Mouse (Mus musculus): ENCODE measurements around the gene Ftl1-ps1. TPM values are rescaled to one million over a fixed set of nuclear protein-coding genes. Genes with fewer than 3 reads are reported as not detected.

The Ftl1-ps1 gene
- polyA plus RNA-seq, 1 experiment from 2014 or later, result 115 TPM

- H3K4me3 ChIP-seq, result no peak overlapping the region
- H3K27me3 ChIP-seq, result no peaks in the 10 kb centered on the region
- H3K9me3 ChIP-seq (replicated peaks), result peaks cover 35% of the 10 kb centered on the region
Measured at GRCm38 (mm10) chr13:74439895-74440294, 40.4 kb downstream of the Ftl1-ps1 start.

More at GRCm38 (mm10) chr13:74439895-74440294, 40.4 kb downstream of the Ftl1-ps1 start:
- Histone ChIP-seq H3K9ac (no peak overlapping the region), H3K4me1 (no peaks in the 10 kb centered on the region), H3K4me2 (0 out of 2 replicates have a peak overlapping the region, but pooled peaks have one; percentile 17), H3K27ac (no peak overlapping the region), H3K36me3 (ENCODE audit: poor library complexity, severe bottlenecking) (peaks cover 22% of the 10 kb centered on the region)
- ATAC-seq, result no peak
- 26% methylated on average over 19 of the region's 19 CpGs for WGBS

MicroRNAs within 50 kb of the gene (microRNA counts, 519-probe panel; counts per million panel counts)
- 177 counts per million, percentile 53 among the panel's probes with 10 or more counts for microRNA mmu-miR-692

Small RNA genes within 50 kb of the gene (microRNA-seq; reads per million reads assigned to microRNA genes)
- not detected for gene Mir692-3

Other genes with a start within 250 kb of the Ftl1-ps1 start
- 103 and 110 TPM in 2 replicates for gene Exoc3, start 191.0 kb upstream of the Ftl1-ps1 start, polyA plus RNA-seq (2015; fragmentation: Nextera tagmentation; extraction: Ambion mirVana)
- 0.71 and 0.91 TPM in 2 replicates for gene Ahrr, start 107.4 kb upstream of the Ftl1-ps1 start, polyA plus RNA-seq (2015; fragmentation: Nextera tagmentation; extraction: Ambion mirVana)
- gene Pdcd6, start 82.1 kb upstream of the Ftl1-ps1 start, polyA plus RNA-seq (2015; fragmentation: Nextera tagmentation; extraction: Ambion mirVana), result 129 and 132 TPM in 2 replicates
- 228 and 243 TPM in 2 replicates for gene Sdha, start 49.4 kb upstream of the Ftl1-ps1 start, polyA plus RNA-seq (2015; fragmentation: Nextera tagmentation; extraction: Ambion mirVana)
- gene Ccdc127, start 49.4 kb upstream of the Ftl1-ps1 start, polyA plus RNA-seq (2015; fragmentation: Nextera tagmentation; extraction: Ambion mirVana), result 51.0 and 52.2 TPM in 2 replicates
- not detected in 2 replicates for gene Lrrc14b, start 35.7 kb upstream of the Ftl1-ps1 start, polyA plus RNA-seq (2015; fragmentation: Nextera tagmentation; extraction: Ambion mirVana)
- 3.7 TPM in 2 replicates for gene Zfp72, start 8.9 kb upstream of the Ftl1-ps1 start, polyA plus RNA-seq (2015; fragmentation: Nextera tagmentation; extraction: Ambion mirVana)
- gene Zfp825, start 94.3 kb downstream of the Ftl1-ps1 start, polyA plus RNA-seq (2015; fragmentation: Nextera tagmentation; extraction: Ambion mirVana), result 18.6 and 19.9 TPM in 2 replicates
- gene Erap1, start 239.9 kb downstream of the Ftl1-ps1 start, polyA plus RNA-seq (2015; fragmentation: Nextera tagmentation; extraction: Ambion mirVana), result 3.2 and 4.1 TPM in 2 replicates

Measured in forebrain, embryonic 13.5 days (tissue).